Mouse (Mus musculus): ENCODE results near the gene Ints4. TPM values are rescaled to one million over a fixed set of nuclear protein-coding genes. Genes with fewer than 3 reads are reported as not detected.
A peak's percentile ranks its signal among the peaks of the same experiment; 100 is the strongest.
"Not testable (repeated sequence)": the region's sequence is repeated elsewhere in the genome, so short reads cannot be mapped to it uniquely, and the experiment has no call there.

Ints4 gene
- 63.4 and 64.2 TPM in 2 replicates for total RNA-seq (2012; rRNA removed)

DNA sequence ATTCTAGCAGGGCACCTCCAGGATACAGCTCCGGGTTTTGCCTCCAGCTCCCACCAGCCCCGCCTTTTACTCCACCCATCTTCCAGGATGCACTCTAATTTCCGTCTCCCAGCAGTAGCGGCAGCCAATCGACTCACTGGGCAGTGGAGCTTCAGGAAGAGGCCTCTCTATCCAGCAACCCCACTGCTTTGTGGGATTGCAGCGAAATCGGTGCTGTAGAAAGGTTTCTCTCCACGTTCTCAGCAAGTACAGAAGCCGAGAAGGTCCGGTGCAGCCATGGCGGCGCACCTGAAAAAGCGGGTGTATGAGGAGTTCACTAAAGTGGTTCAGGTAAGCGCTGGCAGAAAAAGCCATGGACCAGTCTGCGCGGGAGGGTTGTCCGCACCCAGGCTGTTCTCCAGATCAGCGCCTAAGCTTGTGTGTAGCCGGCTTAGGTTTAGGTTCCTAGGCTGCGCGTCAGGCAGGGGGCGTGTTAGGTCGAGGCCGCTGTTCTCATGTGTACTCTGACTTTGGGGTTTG, at the start of gene Ints4:
Gene Ints4, plus strand, starts transcription at position 136 of the 519 bp plus-strand sequence.
- peak within 1 kb of the TSS; percentile 89 to 98 for H3K4me3 ChIP-seq (ENCODE audit: insufficient read depth in 1 of 2, low read depth in 1 of 2, low read length in 2 of 2, poor library complexity in 1 of 2, severe bottlenecking in 1 of 2)
- H3K4me1 ChIP-seq (ENCODE audit: control insufficient read depth in 2 of 2, insufficient read depth in 2 of 2, low read length in 2 of 2, poor library complexity in 1 of 2), result no peaks in the 10 kb centered on the region; a peak in 1 of 4 replicates
- peak within 1 kb of the TSS; percentile 89 for H3K9ac ChIP-seq (ENCODE audit: insufficient read depth, low read depth, low read length, poor library complexity, severe bottlenecking)
- H3K9me3 ChIP-seq (ENCODE audit: control insufficient read depth, insufficient read depth, low read depth, low read length), result no peaks in the 10 kb centered on the region
- H3K27ac ChIP-seq (ENCODE audit: insufficient read depth, low read depth, low read length, poor library complexity, severe bottlenecking), result no peak within 1 kb of the TSS
- in situ Hi-C loops (cut with MboI; ENCODE audit: low sequenced_read_pairs in 2 of 2, unreplicated experiment in 2 of 2), result no loop called here
- DNase-seq (ENCODE audit: low read depth, low spot score), result peak; percentile 91
- H3K36me3 ChIP-seq (ENCODE audit: control insufficient read depth, insufficient read depth, low read length, poor library complexity, severe bottlenecking), result peaks cover 7% of the 10 kb centered on the region
- TF ChIP-seq ZNF384 (IDR thresholded peaks at IDR 0.05; ENCODE audit: low read depth, low read length) (no peak), ZC3H11A (IDR thresholded peaks at IDR 0.05; ENCODE audit: borderline replicate concordance, low read depth, low read length) (no peak), HCFC1 (IDR thresholded peaks at IDR 0.05; ENCODE audit: borderline replicate concordance, insufficient read depth, low read length) (peak; percentile 78; the same call in 1 of the 2 replicates), MAFK (IDR thresholded peaks at IDR 0.05; ENCODE audit: insufficient read depth, low read depth, low read length) (no peak), CHD2 (IDR thresholded peaks at IDR 0.05; ENCODE audit: low read depth, low read length) (no peak)

DNA sequence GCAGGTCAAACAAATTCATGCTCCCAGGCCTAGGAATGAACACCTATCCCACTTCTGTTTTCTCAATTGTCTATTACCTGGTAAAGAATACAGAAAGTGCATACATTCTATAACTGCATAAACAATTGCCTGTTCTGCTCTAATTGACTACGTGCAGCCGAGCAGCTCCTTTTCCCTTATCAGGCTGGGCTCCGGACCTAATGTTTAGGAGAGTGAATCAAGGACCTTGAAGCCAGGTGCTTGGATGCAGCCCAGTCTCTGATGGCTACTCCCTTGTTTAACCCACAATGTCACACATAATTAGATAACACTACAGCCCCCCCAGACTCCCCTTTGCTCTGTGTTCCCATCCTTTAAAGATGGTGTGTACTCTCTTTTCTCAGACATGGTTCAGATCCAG, 47.2 kb upstream of the Ints4 start:
- H3K9ac ChIP-seq (ENCODE audit: insufficient read depth, low read depth, low read length, poor library complexity, severe bottlenecking); H3K36me3 ChIP-seq (ENCODE audit: control insufficient read depth, insufficient read depth, low read length, poor library complexity, severe bottlenecking); H3K4me3 ChIP-seq (ENCODE audit: insufficient read depth in 1 of 2, low read depth in 1 of 2, low read length in 2 of 2, poor library complexity in 1 of 2, severe bottlenecking in 1 of 2); H3K9me3 ChIP-seq (ENCODE audit: control insufficient read depth, insufficient read depth, low read depth, low read length); DNase-seq (ENCODE audit: low read depth, low spot score); in situ Hi-C loops (cut with MboI; ENCODE audit: low sequenced_read_pairs in 2 of 2, unreplicated experiment in 2 of 2); H3K27ac ChIP-seq (ENCODE audit: insufficient read depth, low read depth, low read length, poor library complexity, severe bottlenecking); H3K4me1 ChIP-seq (ENCODE audit: control insufficient read depth in 2 of 2, insufficient read depth in 2 of 2, low read length in 2 of 2, poor library complexity in 1 of 2): not testable (repeated sequence)

DNA sequence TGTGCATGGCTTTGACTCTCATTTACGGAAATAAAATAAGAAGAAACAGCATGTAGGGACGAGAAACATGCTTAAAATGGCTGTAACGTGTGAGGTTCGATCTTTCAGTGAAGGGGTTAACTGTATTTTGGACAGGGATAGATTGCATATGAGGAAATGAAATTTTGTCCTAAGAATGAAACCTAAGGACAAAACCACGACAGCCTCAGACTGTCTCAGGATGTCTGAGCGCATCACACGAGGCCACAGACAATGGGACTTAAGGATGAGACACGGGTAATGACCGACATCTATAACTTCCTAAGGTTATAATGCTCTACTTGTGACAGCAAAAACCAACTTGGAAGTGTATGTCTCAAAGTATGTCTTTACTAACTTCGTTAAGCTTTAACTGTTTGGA, 46.2 kb upstream of the Ints4 start:
- no peaks in the 10 kb centered on the region for H3K9me3 ChIP-seq (ENCODE audit: control insufficient read depth, insufficient read depth, low read depth, low read length)
- no peaks in the 10 kb centered on the region for H3K36me3 ChIP-seq (ENCODE audit: control insufficient read depth, insufficient read depth, low read length, poor library complexity, severe bottlenecking)
- no peak overlapping the region for H3K27ac ChIP-seq (ENCODE audit: insufficient read depth, low read depth, low read length, poor library complexity, severe bottlenecking)
- no peak for DNase-seq (ENCODE audit: low read depth, low spot score)
- no peaks in the 10 kb centered on the region for H3K4me1 ChIP-seq (ENCODE audit: control insufficient read depth in 2 of 2, insufficient read depth in 2 of 2, low read length in 2 of 2, poor library complexity in 1 of 2)
- no peak overlapping the region for H3K4me3 ChIP-seq (ENCODE audit: insufficient read depth in 1 of 2, low read depth in 1 of 2, low read length in 2 of 2, poor library complexity in 1 of 2, severe bottlenecking in 1 of 2)
- no peak overlapping the region for H3K9ac ChIP-seq (ENCODE audit: insufficient read depth, low read depth, low read length, poor library complexity, severe bottlenecking)
- in situ Hi-C loops (cut with MboI; ENCODE audit: low sequenced_read_pairs in 2 of 2, unreplicated experiment in 2 of 2), result no loop called here
- no peak for TF ChIP-seq CHD2 (IDR thresholded peaks at IDR 0.05; ENCODE audit: low read depth, low read length)

DNA sequence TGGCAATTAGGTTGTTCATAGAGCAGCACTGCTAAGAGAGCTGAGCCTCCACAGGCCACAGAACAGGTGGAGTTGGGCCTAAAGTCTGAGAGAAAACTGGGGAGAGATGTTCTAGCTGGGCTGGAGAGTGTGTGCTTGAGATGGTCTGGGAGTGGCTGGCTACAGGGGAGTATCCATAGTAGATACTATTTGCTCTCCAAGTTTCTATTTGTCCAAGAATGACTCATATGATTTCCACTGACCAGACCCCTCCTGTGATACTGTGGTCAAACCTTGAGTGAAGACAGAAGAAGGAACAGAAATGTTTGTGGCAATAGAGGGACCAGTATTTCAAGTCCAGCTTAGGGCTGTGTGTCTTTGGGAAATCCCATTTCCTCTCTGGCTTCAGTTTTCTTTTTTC, 41.8 kb upstream of the Ints4 start:
- H3K36me3 ChIP-seq (ENCODE audit: control insufficient read depth, insufficient read depth, low read length, poor library complexity, severe bottlenecking), result no peaks in the 10 kb centered on the region
- in situ Hi-C loops (cut with MboI; ENCODE audit: low sequenced_read_pairs in 2 of 2, unreplicated experiment in 2 of 2), result no loop called here
- no peak for TF ChIP-seq MAFK (IDR thresholded peaks at IDR 0.05; ENCODE audit: insufficient read depth, low read depth, low read length)
- TF ChIP-seq ZNF384 (IDR thresholded peaks at IDR 0.05; ENCODE audit: low read depth, low read length), result no peak
- no peak for TF ChIP-seq CHD2 (IDR thresholded peaks at IDR 0.05; ENCODE audit: low read depth, low read length)

DNA sequence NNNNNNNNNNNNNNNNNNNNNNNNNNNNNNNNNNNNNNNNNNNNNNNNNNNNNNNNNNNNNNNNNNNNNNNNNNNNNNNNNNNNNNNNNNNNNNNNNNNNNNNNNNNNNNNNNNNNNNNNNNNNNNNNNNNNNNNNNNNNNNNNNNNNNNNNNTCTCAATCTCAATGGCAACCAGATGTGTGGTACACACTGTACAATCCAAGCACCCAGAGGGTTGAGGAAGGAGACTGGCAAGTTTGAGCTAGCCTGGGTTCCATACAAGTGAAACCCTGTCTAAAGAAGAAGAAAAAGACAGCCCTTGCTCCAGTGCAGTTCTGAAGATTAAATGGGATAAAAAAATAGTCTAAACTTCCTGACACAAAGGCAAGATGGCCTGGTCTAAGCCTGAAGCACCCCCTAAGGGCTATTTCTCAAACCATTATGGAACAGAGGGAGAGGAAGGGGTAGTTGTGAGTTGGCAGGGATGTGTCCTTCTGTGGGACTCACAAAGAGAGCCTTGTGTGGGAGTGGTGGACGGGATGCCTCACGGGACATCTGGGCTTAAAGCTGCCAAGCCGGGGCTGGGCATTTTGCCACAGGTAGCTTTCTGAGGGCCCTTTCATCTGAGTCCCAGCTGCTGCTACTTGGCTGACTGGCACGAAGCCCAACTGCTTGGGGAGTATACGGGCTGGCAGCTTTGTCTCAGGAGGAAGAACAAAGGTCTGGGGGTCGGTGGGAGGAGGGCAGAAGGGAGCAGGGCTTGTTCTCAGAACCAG, 34.4 kb upstream of the Ints4 start:
- Histone ChIP-seq H3K4me1 (ENCODE audit: control insufficient read depth in 2 of 2, insufficient read depth in 2 of 2, low read length in 2 of 2, poor library complexity in 1 of 2) (no peaks in the 10 kb centered on the region), H3K36me3 (ENCODE audit: control insufficient read depth, insufficient read depth, low read length, poor library complexity, severe bottlenecking) (no peaks in the 10 kb centered on the region), H3K4me3 (ENCODE audit: insufficient read depth in 1 of 2, low read depth in 1 of 2, low read length in 2 of 2, poor library complexity in 1 of 2, severe bottlenecking in 1 of 2) (no peak overlapping the region), H3K9me3 (ENCODE audit: control insufficient read depth, insufficient read depth, low read depth, low read length) (no peaks in the 10 kb centered on the region), H3K27ac (ENCODE audit: insufficient read depth, low read depth, low read length, poor library complexity, severe bottlenecking) (no peak overlapping the region), H3K9ac (ENCODE audit: insufficient read depth, low read depth, low read length, poor library complexity, severe bottlenecking) (0 out of 2 replicates have a peak overlapping the region, but pooled peaks have one; percentile 11)
- in situ Hi-C loops (cut with MboI; ENCODE audit: low sequenced_read_pairs in 2 of 2, unreplicated experiment in 2 of 2), result no loop called here
- DNase-seq (ENCODE audit: low read depth, low spot score), result no peak
- TF ChIP-seq ZNF384 (IDR thresholded peaks at IDR 0.05; ENCODE audit: low read depth, low read length) (no peak), CHD2 (IDR thresholded peaks at IDR 0.05; ENCODE audit: low read depth, low read length) (no peak), HCFC1 (IDR thresholded peaks at IDR 0.05; ENCODE audit: borderline replicate concordance, insufficient read depth, low read length) (no peak), ZC3H11A (IDR thresholded peaks at IDR 0.05; ENCODE audit: borderline replicate concordance, low read depth, low read length) (no peak), MAFK (IDR thresholded peaks at IDR 0.05; ENCODE audit: insufficient read depth, low read depth, low read length) (no peak)

More for the DNA sequence above, 41.8 kb upstream of the Ints4 start:
- Histone ChIP-seq H3K9ac (ENCODE audit: insufficient read depth, low read depth, low read length, poor library complexity, severe bottlenecking) (no peak overlapping the region), H3K4me1 (ENCODE audit: control insufficient read depth in 2 of 2, insufficient read depth in 2 of 2, low read length in 2 of 2, poor library complexity in 1 of 2) (no peaks in the 10 kb centered on the region), H3K9me3 (ENCODE audit: control insufficient read depth, insufficient read depth, low read depth, low read length) (no peaks in the 10 kb centered on the region), H3K27ac (ENCODE audit: insufficient read depth, low read depth, low read length, poor library complexity, severe bottlenecking) (no peak overlapping the region), H3K4me3 (ENCODE audit: insufficient read depth in 1 of 2, low read depth in 1 of 2, low read length in 2 of 2, poor library complexity in 1 of 2, severe bottlenecking in 1 of 2) (no peak overlapping the region)
- no peak for DNase-seq (ENCODE audit: low read depth, low spot score)
